Mouse (Mus musculus): ENCODE measurements around the gene Stk35.
"Not testable (repeated sequence)": the region's sequence is repeated elsewhere in the genome, so short reads cannot be mapped to it uniquely, and the experiment has no call there.

The Stk35 gene

DNA sequence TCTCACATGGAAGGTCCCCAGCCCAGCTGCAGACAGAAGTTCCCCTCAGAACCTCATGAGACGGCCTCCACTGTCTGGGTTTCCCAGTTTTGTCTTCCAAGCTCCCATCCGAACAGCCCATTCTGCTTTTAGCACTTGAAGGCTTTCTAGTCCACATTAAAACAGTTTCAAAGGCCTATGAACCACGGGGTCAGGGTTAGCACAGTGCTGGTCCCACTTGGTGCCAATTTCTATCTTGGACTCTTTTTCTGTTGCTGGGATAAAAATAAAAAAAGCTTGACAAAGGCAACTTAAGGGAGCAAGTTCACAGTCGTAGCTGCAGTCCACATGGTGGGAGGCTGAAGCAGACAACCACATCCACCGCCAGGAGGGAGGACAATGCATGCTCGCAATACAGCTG lies 34.6 kb downstream of the Stk35 start:
- no peak for DNase-seq (ENCODE audit: low spot score)

DNA sequence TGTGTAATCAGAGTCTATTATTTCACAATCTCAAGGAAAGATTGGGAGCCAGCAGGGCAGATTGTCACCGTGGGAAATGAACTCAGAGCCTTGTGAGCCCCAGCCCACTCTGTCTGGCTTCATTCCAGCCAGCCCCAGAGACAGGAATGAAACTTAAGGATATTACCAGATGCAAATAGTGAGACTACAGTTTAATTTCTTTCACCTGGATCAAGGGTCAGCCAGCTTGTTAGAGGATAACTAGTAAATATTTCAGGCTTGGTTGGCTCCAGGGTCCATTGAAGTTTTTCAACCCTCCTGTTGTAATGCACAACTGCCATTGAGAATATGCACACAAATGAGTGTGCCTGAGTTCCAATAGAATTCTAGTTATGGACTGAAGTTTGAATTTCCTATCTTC lies 36.6 kb downstream of the Stk35 start:
- no peak for DNase-seq (ENCODE audit: low spot score)

DNA sequence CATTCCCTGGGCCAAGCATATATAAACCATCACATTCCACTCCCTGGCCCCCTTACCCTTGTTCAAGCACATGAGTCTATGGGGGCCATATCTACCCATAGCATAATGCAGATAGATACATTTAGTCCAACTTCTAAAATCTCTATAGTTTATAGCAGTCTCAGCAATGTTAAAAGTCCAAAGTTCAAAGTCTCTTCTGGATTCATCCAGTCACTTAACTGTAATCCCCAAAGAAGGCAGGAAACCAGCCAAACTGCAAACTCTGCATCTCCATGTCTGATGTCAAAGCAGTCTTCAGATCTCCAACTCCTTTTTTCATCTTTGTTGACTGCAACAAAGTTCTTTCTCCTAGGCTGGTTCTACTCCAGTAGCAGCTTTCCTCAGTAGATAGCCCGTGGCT lies 38.0 kb downstream of the Stk35 start:
- DNase-seq (ENCODE audit: low spot score): no peak

DNA sequence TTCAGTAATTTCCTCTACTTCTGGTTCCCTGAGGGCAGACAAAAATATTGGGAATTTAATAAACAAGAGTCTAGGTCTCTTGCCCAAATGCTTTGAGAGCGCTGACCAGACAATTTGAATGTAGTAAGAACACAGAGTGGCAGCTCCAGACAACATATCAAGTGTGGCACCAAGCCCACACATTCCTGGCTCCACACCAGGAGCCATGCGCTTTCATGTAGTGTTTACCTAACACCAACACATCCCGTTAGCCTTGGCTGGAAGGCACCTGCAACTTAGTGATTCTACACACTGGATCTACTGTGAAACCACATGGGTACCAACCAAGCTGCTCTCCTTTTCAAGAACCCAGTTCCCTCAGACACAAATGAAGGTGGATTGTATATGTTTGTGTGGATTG lies 45.5 kb downstream of the Stk35 start:
- no peak for DNase-seq (ENCODE audit: low spot score)

DNA sequence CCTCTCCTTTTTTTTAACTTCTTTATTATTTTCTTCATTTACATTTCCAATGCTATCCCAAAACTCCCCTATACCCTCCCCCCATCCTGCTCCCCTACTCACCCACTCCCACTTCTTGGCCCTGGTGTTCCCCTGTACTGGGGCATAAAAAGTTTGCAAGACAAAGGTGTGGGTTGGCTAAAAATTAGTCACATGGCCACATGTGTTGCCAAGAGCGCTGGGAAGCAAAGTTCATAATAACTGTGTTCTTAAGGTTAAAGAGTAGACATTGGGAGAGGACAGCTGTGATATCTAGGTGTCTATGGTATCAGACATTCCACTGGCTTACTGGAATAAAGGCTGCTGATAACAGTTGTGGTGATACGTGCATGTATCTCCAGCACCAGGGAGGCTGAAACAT lies 46.2 kb downstream of the Stk35 start:
- DNase-seq (ENCODE audit: low spot score): no peak

DNA sequence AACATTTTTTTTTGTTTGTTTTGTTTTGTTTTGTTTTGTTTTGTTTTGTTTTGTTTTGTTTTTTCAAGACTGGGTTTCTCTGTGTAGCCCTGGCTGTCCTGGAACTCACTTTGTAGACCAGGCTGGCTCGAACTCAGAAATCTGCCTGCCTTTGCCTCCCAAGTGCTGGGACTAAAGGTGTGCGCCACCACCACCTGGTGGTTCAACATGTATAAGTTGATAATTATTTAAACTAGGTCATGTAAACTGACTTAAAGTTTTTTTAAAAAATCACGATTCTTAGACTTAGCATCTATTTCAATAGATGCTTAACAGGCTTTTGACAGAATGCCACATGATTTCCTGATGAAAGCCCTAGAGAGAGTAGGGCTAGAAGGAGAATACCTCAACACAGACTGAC lies 48.8 kb downstream of the Stk35 start:
- not testable (repeated sequence) for DNase-seq (ENCODE audit: low spot score)

DNA sequence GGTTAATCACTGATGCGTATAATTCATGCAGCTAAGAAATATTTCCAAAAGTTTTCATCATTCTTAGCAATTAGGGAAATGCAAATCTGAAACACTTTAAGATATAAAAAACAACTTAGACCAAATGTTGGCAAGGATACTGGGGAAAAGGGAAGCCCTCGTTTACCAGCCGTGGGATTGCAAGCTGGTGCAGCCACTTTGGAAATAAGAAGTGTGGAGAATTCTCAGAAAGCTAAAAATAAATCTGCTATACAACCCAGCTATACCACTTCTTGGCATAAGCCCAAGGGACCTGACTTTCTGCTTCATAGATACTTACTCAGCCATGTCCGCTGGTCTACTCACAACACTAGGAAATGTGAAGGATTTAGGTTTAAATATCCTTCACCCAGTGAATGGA lies 51.2 kb downstream of the Stk35 start:
- DNase-seq (ENCODE audit: low spot score): no peak

DNA sequence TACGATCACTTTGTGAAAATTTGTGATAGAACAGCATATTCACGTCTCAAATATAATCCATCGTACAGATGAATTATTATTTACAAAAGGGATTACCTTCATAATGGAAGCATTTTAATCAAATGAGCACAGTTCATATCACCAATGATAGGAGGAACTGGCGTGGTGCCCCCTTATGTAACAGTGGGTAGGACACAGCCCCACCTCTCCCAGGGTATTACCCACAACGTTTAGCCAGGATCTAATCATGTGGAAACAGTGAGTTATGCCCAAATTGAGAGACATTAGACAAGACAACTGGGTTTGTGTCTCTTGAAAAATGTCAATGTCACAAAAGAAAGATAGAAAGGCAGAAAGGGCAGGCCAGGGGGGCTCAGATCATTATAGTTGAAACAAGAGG lies 62.9 kb downstream of the Stk35 start:
- no peak for DNase-seq (ENCODE audit: low spot score)

DNA sequence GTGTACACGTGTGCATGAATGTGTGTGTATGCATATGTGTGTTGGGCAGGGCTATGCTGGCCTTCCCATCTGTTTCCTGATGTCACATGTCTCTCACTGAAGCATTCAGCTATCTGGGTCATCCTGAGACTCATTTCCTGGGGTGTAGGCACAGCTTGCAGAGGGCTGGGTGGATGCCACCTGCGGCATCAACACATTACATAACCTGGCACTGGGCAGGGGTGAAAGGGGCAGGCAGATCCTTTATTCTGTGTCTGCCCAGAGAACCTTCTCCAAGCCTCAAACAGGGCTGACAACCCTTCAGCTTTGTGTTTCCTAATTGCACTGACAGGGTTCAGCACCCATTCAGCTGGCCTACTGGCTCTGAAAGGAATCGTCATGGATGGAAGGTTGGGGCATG lies 64.6 kb downstream of the Stk35 start:
- DNase-seq (ENCODE audit: low spot score): no peak

DNA sequence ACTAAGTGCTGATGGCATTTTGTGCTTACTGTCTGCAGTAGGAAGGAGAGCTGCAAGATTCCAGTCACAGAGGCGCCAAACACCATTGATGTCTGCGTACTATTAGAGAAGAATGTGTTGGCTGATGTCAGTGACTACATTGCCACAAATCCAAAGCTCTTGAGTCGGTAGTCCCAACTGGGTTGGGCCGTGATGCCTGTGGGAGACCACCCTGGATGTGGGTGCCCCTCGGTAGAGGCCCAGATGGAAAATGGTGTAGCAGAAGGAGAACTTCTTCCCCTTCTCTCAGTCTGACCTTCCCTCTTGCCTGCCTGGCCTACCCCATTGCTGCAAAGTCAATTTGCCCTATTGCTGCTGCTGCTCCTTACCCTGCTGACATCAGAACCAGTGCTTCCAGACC lies 68.8 kb downstream of the Stk35 start:
- no peak for DNase-seq (ENCODE audit: low spot score)

DNA sequence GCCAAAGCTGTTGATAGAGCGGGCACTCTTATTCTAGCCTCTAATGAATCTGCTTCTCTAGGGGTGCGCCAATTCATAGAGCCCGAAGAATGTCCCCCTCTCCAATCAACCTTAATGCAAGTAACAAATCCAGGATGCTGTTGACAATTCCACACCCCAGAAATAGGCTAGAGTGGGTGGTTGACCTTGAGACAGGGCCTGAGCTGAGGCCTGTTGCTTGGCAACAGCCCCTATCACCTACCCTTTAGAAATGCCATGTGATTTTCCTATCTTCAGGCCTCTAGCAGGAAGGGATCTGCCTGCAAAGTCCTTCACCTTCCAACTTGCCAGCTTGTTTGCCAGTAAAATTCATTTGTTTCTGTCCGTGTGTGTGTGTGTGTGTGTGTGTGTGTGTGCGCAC lies 70.9 kb downstream of the Stk35 start:
- peak; percentile 66 for DNase-seq (ENCODE audit: low spot score)

DNA sequence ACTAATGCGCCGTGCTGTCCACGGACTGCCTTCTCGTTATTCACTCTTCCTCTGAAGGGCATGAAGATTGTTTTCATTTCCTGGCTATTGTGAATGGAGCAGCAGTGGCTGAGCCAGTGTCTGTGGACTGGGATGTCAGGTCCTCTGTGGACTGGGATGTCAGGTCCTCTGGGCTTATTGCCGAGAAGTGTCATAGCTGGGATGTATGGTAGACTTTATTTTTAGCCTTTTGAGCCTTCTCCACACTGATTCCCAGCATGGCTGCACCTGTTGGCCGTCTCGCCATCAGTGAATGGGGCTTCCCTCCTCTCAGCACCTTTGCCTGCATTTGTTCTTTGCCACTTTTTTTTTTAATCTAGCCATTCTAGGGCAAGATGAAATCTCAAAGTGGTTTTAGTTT lies 71.8 kb downstream of the Stk35 start:
- DNase-seq (ENCODE audit: low spot score): no peak

DNA sequence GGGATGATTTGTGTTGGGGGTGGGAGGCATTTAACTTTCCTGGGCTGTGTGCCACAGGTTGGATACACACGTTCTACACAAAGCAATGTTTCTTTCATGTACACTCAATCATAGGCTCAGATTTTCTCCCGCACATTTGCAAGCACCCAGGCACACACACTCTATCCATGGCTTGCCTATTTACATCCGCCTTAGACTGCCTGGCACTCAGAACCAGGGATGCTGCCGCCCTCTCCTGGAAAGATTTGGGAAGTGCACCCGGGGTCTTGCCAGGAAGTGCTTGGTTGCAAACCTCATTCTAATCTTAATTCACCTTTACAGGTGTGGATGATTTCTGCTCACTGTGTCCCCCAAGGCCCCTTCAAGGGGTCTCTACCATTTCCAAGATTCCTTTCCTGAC lies 73.2 kb downstream of the Stk35 start:
- peak; percentile 41 for DNase-seq (ENCODE audit: low spot score)

DNA sequence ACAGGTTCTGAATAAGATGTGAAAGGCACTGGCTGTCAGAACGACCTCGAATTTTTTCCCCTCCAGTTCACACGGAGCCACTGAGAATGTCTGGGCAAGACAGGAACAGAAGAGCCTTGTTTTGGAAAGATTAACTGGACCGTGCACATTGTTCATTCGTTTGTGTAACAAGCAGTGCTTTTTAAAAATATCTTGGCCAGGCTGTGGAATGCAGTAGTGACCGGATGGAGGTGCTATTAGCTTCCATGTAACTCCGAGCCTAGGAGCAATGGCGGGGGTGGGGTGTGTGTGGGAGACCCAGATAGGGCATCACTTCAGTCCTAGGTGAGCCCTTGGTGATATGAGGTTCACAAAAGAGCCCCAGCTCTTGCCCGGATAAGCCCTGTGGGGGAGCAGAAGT lies 73.8 kb downstream of the Stk35 start:
- DNase-seq (ENCODE audit: low spot score): no peak

DNA sequence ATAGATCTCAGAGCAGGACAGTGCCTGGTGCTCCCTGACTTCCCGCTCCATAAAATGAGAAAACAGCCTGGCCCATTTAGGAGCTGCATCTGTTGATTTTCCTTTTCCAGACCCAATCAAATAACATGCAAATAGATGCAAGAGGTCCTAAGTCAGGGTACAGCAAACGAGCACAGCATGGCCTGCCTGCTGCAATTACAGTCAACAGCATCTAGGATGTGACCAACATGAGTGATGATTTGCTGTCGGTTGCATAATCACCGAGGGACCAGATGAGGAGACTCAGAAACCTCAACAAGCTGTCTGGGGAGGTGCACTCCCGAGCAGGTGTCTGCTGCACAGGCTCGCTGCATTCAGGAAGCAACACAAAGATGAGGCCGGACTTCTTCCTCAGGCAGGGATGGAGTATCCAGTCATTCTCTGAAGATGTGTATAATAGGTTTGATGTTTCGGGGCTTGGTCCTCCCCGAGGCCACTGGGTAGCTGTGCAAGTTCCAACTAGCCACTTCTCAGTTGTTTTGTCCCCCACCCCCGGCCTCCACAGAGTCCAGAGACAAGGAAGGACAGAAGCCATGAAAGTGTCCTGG lies 74.3 kb downstream of the Stk35 start:
- DNase-seq (ENCODE audit: low spot score): no peak

DNA sequence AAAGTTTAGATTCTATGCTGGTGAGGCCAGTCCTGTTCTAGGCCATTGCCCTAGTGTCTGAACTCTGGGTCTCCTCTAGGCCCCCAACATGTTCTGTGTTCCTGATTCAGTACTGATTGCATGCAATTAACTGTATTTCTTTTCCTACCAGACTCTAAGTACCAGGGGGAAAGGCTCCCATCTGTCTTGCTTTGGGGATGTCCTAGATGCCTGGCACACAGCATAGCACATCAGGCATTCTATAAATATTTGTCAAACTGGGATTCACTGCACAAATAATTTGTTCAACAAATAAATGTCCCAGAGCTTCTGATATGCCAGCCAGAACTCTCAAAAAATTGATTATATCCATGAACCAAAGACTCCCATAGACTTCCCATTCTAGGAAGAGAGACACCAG lies 76.6 kb downstream of the Stk35 start:
- DNase-seq (ENCODE audit: low spot score): no peak

DNA sequence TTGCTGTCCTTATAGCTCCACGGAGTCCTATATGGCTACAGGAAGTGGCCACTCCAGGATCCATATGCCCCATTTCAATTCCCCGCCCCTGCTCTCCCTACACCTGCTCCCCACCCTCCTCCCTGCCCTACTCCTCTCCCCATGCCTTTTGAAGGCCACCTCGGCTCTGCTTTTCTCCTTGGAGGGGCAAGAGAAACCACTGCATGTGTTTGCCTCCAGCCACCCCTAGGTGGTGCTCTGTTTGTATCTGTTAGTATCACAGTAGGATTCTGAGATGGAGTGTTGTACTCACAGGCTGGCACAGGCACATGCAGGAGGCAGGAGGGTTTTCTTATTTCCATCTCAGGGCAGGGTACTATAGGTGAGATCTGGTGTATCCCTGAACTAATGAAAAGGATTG lies 79.5 kb downstream of the Stk35 start:
- peak; percentile 24 for DNase-seq (ENCODE audit: low spot score)

DNA sequence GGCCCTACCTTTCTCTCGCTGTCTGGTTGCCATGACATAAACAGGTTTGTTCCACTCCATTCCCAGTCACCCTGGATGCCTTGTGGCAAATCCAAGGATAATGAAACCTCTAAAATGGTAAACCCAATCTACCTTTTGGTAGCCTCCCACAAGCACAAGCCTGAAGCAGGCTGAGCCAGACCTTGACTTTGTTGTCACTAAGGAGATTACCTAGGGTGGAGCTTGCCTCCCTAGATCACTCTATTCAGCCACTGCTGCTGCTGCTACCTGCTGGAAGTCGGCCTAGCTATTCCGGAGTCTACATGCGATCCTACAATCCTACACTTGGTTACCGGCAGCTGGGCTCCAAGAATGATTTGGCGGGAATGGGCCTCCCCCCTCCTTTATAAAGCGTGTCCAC lies 79.9 kb downstream of the Stk35 start:
- DNase-seq (ENCODE audit: low spot score): no peak

DNA sequence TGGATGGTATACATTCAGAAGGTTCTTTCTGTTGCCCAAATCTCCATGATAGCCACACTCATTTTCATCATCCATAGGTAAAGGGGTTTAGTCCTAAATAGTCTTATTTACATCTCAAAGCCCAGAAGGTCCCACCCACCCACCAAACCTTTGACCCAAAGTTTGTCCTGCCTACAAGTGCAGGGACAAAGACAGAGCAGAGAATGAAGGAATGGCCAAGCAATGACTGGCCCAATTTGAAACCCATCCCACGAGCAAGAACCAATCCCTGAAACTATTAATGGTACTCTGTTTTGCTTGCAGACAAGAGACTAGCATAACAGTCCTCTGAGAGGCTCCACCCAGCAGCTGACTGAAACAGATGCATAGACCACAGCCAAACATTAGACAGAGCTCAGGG lies 81.6 kb downstream of the Stk35 start:
- no peak for DNase-seq (ENCODE audit: low spot score)
